Mouse (Mus musculus) forebrain, embryonic 10.5 days (tissue): Measurements from ENCODE around the gene Mc3r. TPM values are rescaled to one million over a fixed set of nuclear protein-coding genes. Genes with fewer than 3 reads are reported as not detected.

Experiments used
- DNase-seq: peaks from one replicate; pipeline ENCODE4 v3.0.0-alpha.2; 2017; ENCODE audit warnings: low spot score; ENCODE audit errors: extremely low spot score
- H3K27ac ChIP-seq: fragments of 300-500 bp; sonication (generic); 2 replicates; pipeline ENCODE4 v1.5.1; 2016; ENCODE audit warnings: mild to moderate bottlenecking
- H3K27me3 ChIP-seq: fragments of 300-500 bp; sonication (generic); 2 replicates; pipeline ENCODE4 v1.6.1; 2016; ENCODE audit warnings: mild to moderate bottlenecking; ENCODE audit not compliant: poor library complexity, severe bottlenecking
- H3K36me3 ChIP-seq: fragments of 300-500 bp; sonication (generic); replicated peaks from 2 replicates; pipeline ENCODE4 v1.6.1; 2016; ENCODE audit warnings: mild to moderate bottlenecking, moderate library complexity
- H3K4me1 ChIP-seq: fragments of 300-500 bp; sonication (generic); 2 replicates; pipeline ENCODE4 v1.6.1; 2016
- H3K4me3 ChIP-seq: fragments of 300-500 bp; sonication (generic); 2 replicates; pipeline ENCODE4 v1.5.1; 2016; ENCODE audit warnings: mild to moderate bottlenecking, moderate library complexity
- H3K9me3 ChIP-seq: fragments of 300-500 bp; sonication (generic); 2 replicates; pipeline ENCODE4 v1.6.1; 2016; ENCODE audit warnings: mild to moderate bottlenecking, moderate library complexity
- WGBS: fragments of 180-500 bp; shearing (Covaris S2); methylation state at CpG from one replicate; pipeline ENCODE4 v1.1.7; 2016; 5-methylcytosine and 5-hydroxymethylcytosine counted together
- polyA plus RNA-seq: library from polyadenylated mRNA; unstranded; fragments of >200 nt; fragmentation: Nextera tagmentation; extraction: Ambion mirVana; gene quantifications from 2 replicates; pipeline ENCODE4 v1.2.1, GENCODE M21; 2016

Mc3r gene
- polyA plus RNA-seq, 1 experiment from 2014 or later: not detected

DNA sequence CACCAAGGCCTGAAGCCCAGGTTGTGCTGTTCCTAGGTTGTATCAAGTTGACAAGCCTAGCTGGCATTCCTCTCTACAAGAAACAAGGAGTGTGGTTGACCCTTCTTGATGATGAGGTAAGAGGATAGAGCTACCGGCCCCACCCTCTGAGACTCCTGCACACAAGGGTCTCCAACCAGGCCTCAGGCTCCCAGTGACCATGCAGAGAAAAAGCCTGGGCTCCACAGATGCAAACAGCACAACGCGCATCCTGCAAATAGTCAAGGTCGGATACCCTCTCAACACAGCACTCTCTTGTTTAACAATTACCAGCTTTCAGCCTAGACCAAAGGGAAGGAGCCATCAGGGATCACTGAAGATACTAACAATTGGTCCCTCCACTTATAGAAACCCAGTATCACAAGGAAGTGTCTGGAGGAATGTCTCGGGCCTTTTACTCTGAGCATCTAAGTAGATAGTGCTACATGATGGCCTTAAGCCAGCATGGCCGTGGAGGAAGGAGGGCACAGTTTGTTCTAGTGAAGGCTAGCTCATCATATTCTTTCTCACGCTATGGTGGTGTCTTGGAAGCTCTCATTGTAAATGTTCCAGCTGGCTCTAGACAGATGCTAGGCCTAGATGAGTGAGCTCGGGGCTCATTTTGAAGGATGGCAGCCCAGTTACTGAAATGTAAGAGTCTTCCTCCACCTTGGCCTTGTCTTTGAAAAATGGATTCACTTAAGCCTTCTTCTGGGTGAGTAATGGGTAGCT lies 24.7 kb upstream of the Mc3r start:
- H3K9me3 ChIP-seq: no peaks in the 10 kb centered on the region; the same call in 1 of the 2 replicates
- H3K4me3 ChIP-seq: no peak overlapping the region
- DNase-seq: no peak
- peaks cover 17% of the 10 kb centered on the region for H3K27me3 ChIP-seq
- no peaks in the 10 kb centered on the region for H3K36me3 ChIP-seq
- peaks cover 7% of the 10 kb centered on the region for H3K4me1 ChIP-seq
- no peak overlapping the region for H3K27ac ChIP-seq
- WGBS: 87% methylated on average over 8 of the region's 8 CpGs

DNA sequence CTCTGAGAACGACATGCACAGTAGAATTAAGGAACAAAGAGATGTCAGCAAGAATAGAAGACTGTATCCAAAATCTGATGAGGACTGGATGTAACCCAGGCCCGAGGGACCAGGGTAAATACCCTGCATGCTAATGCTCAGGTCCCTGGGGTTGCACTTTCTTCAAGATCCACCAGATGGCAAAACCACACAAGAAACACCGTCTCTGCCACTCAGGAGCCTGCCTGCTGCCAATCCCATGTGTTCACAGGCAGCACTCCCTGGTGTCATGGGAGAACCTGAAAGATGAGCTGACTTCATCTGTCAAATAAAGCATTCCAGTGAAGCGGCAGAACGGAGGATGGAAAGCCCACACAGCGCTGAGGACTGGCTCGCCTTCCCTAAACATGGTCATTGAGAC lies 21.3 kb upstream of the Mc3r start:
- H3K36me3 ChIP-seq: no peaks in the 10 kb centered on the region
- peaks cover 17% of the 10 kb centered on the region for H3K27me3 ChIP-seq
- DNase-seq: no peak
- WGBS: 40% methylated on average over 7 of the region's 7 CpGs
- H3K4me3 ChIP-seq: no peak overlapping the region
- no peaks in the 10 kb centered on the region; the same call in 1 of the 2 replicates for H3K9me3 ChIP-seq
- H3K4me1 ChIP-seq: peaks cover 5% of the 10 kb centered on the region
- H3K27ac ChIP-seq: no peak overlapping the region

DNA sequence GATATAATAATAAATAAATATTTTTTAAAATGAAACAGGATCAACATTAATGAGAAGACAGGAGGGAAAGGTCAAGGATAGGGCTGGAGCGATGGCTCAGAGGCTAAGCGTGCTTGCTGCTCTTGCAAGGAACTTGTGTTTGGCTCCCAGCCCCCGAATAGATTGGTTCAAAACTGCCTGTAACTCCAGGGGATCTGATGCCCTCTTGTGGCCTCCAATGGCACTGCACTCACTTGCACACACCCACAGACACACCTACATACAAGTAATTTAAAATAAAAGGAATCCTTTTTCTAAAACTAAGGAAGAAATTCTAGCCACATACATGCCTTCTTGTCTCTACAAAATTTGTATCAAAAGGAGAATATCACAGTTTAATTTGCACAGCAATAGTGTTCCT lies 20.5 kb upstream of the Mc3r start:
- DNase-seq: no peak
- WGBS: 89% methylated on average over 3 of the region's 3 CpGs
- Histone ChIP-seq H3K9me3 (no peaks in the 10 kb centered on the region; the same call in 1 of the 2 replicates), H3K27me3 (peaks cover 8% of the 10 kb centered on the region), H3K27ac (no peak overlapping the region), H3K4me1 (no peaks in the 10 kb centered on the region), H3K4me3 (no peak overlapping the region), H3K36me3 (no peaks in the 10 kb centered on the region)

DNA sequence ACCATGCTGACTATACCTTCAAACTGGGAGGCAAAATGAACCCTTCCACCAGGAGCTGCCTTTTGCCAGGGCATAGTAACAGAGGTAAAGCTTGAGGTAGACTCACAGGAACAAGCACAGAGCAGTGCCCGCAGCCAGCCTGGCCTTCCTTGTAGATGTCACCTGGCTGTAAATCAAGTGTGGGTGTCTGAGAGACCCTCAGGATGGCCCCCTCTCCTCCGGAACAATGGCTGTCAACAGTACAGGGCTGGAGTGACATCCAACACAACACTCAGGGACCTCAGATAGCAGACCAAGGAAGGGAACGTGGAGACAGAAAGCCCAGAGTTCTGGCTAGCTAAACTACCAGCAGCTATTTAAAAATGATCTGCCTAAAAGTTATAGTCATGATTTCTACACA lies 19.1 kb upstream of the Mc3r start:
- H3K27ac ChIP-seq: no peak overlapping the region
- H3K27me3 ChIP-seq: no peaks in the 10 kb centered on the region
- H3K9me3 ChIP-seq: no peaks in the 10 kb centered on the region; the same call in 1 of the 2 replicates
- 83% methylated on average over 3 of the region's 3 CpGs for WGBS
- no peaks in the 10 kb centered on the region for H3K4me1 ChIP-seq
- H3K4me3 ChIP-seq: no peak overlapping the region
- DNase-seq: no peak
- H3K36me3 ChIP-seq: no peaks in the 10 kb centered on the region

DNA sequence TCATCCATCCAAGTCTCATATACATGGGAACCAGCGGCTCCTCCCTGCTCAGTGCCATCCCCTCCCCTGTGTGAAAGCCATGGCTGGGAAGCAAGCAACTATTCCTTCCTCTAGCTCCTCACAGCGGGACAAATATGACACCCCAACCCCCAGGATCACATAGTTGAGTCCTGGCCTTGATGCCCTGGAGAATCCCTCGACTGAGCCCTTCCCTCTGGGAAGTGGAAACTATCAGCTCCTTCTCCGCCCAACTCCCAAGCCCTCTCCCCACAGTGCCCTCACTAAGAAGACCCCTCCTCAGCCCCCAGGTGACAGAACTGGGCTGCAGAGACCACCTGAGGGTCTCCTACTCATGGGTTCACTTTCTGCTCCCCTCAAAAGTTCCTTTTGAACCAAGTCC lies 18.2 kb upstream of the Mc3r start:
- WGBS: 69% methylated on average over 4 of the region's 4 CpGs
- no peak for DNase-seq
- H3K36me3 ChIP-seq: no peaks in the 10 kb centered on the region
- H3K4me3 ChIP-seq: no peak overlapping the region
- no peaks in the 10 kb centered on the region for H3K27me3 ChIP-seq
- no peaks in the 10 kb centered on the region; the same call in 1 of the 2 replicates for H3K9me3 ChIP-seq
- no peak overlapping the region for H3K27ac ChIP-seq
- no peaks in the 10 kb centered on the region for H3K4me1 ChIP-seq

DNA sequence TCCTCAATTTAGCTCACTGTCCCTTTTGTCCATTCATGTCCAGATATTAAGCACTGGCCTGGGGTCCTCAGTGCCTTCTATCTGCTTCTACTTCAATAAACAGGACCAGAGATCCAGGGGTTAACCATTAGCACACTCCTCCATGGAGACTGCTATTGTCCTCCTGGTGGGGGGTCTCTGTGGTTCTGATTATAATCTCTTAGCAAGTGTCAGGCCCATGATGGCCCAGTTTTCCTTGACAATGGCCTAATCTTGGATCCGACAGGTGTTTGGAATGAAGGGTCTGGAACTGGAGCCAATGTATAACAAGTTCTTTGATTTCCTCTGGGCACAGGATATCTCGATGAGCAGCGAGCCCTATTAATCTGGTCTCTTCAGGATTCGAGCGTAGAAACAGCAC lies 10.1 kb upstream of the Mc3r start:
- DNase-seq: no peak
- H3K4me1 ChIP-seq: no peaks in the 10 kb centered on the region
- 82% methylated on average over 5 of the region's 5 CpGs for WGBS
- no peaks in the 10 kb centered on the region for H3K9me3 ChIP-seq
- no peak overlapping the region for H3K27ac ChIP-seq
- H3K36me3 ChIP-seq: no peaks in the 10 kb centered on the region
- H3K4me3 ChIP-seq: no peak overlapping the region
- no peaks in the 10 kb centered on the region for H3K27me3 ChIP-seq

DNA sequence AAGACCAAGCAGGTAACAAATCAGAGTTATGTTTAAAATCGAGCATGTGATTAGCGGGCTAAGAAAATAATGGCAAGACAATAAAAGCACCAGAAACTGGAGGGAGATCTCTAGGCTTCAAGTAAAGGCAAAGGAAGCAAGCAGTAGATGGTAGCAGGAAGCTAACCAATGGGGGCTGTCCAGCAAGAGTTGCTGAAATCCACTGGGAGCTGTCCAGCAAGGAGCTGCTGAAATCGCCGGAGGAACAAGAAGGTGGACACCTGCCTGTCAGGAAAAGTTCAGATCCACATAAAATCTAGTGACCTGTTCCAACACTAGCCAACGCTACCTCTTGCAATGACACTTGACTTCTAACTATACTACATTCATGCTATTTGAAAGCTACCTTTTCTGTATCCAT lies 7.3 kb upstream of the Mc3r start:
- no peaks in the 10 kb centered on the region for H3K9me3 ChIP-seq
- DNase-seq: peak; percentile 56
- no peak overlapping the region for H3K27ac ChIP-seq
- H3K4me3 ChIP-seq: no peak overlapping the region
- no peaks in the 10 kb centered on the region for H3K36me3 ChIP-seq
- no peaks in the 10 kb centered on the region for H3K4me1 ChIP-seq
- 27% methylated on average over 5 of the region's 5 CpGs for WGBS
- H3K27me3 ChIP-seq: no peaks in the 10 kb centered on the region

DNA sequence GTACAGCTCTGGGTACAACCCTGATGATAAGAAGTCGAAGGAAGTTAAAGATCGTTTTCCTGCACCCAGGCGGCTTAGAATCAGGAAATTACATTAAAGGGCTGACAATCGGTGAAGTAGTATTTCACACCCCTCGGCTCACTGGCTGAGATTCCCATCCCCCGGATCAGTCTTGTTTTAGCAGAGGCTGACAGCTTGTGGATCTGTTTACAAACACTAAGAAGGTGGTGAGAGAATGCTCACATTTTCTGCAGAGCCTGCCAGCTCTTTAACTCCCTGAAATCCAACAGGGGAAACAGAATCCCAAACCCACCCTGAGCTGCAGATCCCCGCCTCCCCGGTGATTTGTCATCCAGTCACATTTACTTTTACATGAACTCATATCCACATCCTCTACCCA lies 2.8 kb upstream of the Mc3r start:
- H3K4me1 ChIP-seq: peaks cover 7% of the 10 kb centered on the region; the same call in 1 of the 2 replicates
- H3K9me3 ChIP-seq: no peaks in the 10 kb centered on the region
- peaks cover 25% of the 10 kb centered on the region for H3K27me3 ChIP-seq
- no peaks in the 10 kb centered on the region for H3K36me3 ChIP-seq
- H3K4me3 ChIP-seq: no peak overlapping the region
- H3K27ac ChIP-seq: no peak overlapping the region
- DNase-seq: no peak
- 79% methylated on average over 8 of the region's 8 CpGs for WGBS

DNA sequence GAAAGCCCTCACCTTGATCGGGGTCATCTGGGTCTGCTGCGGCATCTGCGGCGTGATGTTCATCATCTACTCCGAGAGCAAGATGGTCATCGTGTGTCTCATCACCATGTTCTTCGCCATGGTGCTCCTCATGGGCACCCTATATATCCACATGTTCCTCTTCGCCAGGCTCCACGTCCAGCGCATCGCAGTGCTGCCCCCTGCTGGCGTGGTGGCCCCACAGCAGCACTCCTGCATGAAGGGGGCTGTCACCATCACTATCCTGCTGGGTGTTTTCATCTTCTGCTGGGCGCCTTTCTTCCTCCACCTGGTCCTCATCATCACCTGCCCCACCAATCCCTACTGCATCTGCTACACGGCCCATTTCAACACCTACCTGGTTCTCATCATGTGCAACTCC lies 1.0 kb downstream of the Mc3r start:
- H3K27ac ChIP-seq: no peak overlapping the region
- H3K4me3 ChIP-seq: no peak overlapping the region
- H3K9me3 ChIP-seq: no peaks in the 10 kb centered on the region
- no peak for DNase-seq
- 81% methylated on average over 14 of the region's 14 CpGs for WGBS
- H3K36me3 ChIP-seq: no peaks in the 10 kb centered on the region
- peaks cover 25% of the 10 kb centered on the region for H3K27me3 ChIP-seq
- H3K4me1 ChIP-seq: peaks cover 7% of the 10 kb centered on the region; the same call in 1 of the 2 replicates

DNA sequence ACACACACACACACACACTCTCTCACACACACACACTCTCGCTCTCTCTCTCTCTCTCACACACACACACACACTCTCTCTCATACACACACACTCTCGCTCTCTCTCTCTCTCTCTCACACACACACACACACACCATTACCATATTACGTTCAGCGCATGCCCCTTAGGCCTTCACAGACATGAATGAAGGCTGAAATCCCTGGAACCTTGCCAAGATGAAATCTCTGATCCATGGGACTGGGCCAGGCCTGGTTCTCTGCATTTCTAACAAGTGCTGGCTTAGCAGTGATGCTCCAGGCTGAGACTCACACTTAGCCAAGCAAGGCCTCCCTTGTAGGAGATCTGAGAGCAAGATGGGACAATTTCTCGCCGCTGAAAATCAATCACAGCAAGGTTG lies 8.1 kb downstream of the Mc3r start:
- H3K9me3 ChIP-seq: no peaks in the 10 kb centered on the region
- no peak overlapping the region for H3K4me3 ChIP-seq
- 93% methylated on average over 6 of the region's 6 CpGs for WGBS
- no peak overlapping the region for H3K27ac ChIP-seq
- no peaks in the 10 kb centered on the region for H3K36me3 ChIP-seq
- no peaks in the 10 kb centered on the region for H3K27me3 ChIP-seq
- peaks cover 5% of the 10 kb centered on the region for H3K4me1 ChIP-seq
- DNase-seq: no peak

DNA sequence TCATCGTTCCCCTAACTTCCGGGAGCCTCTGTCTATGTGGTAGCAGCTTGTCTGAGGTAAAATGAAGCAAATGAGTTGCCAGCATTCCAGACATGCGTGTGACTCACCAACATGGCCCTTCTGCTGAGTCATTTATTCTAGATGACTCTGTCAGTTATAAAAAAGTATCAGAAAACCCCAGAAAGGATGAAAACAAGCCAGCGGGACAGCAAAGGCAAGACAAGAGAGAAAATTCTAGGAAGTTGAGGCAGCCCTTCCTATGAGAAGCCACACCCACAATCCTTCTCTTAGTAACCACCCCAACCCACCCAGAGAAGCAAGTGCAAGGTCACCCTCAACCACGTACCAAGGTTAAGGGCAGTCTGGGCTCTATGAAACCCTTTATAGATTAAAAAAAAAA lies 8.7 kb downstream of the Mc3r start:
- no peak overlapping the region for H3K27ac ChIP-seq
- H3K9me3 ChIP-seq: no peaks in the 10 kb centered on the region
- 86% methylated on average over 5 of the region's 5 CpGs for WGBS
- no peaks in the 10 kb centered on the region for H3K36me3 ChIP-seq
- no peak overlapping the region for H3K4me3 ChIP-seq
- DNase-seq: no peak
- no peaks in the 10 kb centered on the region for H3K27me3 ChIP-seq
- peaks cover 5% of the 10 kb centered on the region for H3K4me1 ChIP-seq

DNA sequence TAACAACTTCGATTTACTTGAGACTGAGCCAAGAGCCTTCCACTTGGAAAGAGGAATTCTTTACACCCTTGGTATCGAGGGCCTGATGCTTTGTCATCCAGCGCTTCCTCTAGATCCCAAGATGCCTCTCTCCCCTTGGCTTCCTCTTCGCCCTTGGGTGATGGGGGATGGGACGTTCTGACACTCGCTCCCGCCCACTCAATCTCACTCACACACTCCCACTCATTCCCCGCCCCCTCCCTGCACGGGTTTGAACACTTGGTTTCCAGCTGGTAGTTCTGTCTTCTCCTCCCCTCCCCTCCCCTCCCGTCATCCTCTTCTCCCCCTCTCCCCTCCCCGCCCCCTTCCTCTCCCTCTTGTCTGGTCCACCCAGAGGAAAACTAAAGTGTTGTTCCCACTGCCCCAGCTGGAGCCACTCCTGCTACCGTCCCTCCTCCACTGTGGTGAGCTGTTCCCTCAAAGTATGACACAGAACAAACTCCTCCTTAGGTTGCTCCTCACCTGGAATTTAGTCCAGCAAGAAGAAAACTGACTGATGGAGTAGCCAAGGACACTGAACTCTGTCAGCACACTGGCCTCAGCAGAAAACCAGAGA lies 9.3 kb downstream of the Mc3r start:
- WGBS: 52% methylated on average over 12 of the region's 12 CpGs
- H3K4me3 ChIP-seq: no peak overlapping the region
- H3K27me3 ChIP-seq: no peaks in the 10 kb centered on the region
- no peak for DNase-seq
- peaks cover 5% of the 10 kb centered on the region for H3K4me1 ChIP-seq
- peak overlapping the region; percentile 13; the same call in 1 of the 2 replicates for H3K27ac ChIP-seq
- H3K36me3 ChIP-seq: no peaks in the 10 kb centered on the region
- H3K9me3 ChIP-seq: no peaks in the 10 kb centered on the region

DNA sequence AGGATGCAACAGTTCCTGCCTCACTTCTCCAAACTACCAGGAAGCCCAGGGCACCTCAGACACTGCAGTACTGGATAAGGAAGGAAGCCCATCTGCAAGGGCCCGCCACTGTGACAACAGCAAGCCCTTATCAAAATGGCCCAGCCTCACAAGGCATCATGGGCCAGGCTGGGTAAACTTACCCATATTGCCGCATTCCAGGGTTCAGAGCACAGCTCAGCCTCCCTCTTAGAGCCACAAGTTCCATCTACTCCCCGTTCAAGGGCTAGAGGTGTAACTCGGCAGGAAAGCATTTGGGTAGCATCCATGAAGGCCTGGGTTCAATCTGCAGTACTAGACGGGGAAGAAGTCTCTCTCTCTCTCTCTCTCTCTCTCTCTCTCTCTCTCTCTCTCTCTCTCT lies 11.8 kb downstream of the Mc3r start:
- no peaks in the 10 kb centered on the region for H3K36me3 ChIP-seq
- H3K27ac ChIP-seq: no peak overlapping the region
- H3K27me3 ChIP-seq: no peaks in the 10 kb centered on the region
- H3K4me1 ChIP-seq: peaks cover 7% of the 10 kb centered on the region
- 86% methylated on average over 5 of the region's 5 CpGs for WGBS
- DNase-seq: no peak
- no peaks in the 10 kb centered on the region for H3K9me3 ChIP-seq
- H3K4me3 ChIP-seq: no peak overlapping the region
